Mouse (Mus musculus) mesoderm, embryonic 11.5 days (tissue): ENCODE data around the gene Megf9.

Experiments used
- DNase-seq: peaks from one replicate; pipeline ENCODE4 v3.0.0-alpha.2; 2012; ENCODE audit warnings: low read depth, low spot score

The Megf9 gene

DNA sequence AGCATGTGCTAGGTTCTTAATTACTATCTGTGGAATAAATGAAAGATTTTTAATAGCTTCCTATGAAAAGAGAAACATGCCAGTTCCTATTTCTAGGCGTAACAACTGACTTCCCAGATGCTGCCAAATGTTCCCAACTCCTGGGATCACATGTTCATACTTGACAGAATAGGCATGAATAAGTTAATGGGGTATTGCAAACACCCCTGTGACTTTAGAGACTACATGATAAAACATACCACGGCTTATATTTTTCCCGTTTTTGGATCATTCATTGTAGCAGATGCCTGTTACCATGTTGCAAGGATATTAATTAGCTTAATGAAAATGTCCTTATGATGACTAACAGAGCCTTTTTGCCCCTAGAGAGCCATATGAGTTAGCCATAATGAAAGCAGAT is 88.0 kb downstream of the Megf9 start:
- DNase-seq = no peak

DNA sequence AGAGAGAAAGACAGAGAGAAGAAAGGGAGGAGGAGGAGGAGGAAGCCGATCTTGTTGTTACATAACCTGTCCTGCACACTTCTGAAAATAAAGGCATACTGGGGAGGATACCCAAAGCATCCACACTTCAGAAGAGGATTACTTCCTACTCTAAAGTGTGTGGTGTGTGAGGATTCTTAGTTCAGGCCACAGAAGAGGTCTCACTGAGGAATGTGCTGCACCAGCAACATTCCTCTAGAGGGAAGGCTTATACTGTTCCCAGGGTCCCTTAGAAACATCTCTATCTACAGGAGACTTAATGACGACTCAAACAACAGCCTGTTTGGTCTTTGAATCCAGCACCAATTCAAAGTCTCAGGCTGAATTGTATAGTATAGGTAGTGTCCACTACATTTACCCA is 114.6 kb downstream of the Megf9 start:
- no peak for DNase-seq

DNA sequence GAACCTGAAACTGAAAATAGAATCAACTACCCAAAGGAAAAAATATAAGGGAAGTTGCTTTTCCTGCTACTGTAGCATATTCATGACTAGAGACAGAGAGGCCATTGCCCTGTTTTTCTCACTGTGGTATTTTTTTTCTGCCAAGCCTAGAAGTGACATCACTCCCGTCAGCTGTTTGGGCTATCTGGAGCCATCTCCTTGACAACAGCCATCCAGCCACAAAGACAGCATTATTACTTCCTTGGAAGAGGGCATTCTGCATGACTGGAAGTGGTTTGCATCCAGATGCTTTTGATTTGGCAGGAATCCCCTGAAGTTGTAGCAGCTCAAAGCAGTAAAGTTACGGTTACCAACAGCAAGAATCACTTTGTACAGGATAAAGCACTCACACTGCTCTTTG is 122.7 kb downstream of the Megf9 start:
- DNase-seq = peak; percentile 66

DNA sequence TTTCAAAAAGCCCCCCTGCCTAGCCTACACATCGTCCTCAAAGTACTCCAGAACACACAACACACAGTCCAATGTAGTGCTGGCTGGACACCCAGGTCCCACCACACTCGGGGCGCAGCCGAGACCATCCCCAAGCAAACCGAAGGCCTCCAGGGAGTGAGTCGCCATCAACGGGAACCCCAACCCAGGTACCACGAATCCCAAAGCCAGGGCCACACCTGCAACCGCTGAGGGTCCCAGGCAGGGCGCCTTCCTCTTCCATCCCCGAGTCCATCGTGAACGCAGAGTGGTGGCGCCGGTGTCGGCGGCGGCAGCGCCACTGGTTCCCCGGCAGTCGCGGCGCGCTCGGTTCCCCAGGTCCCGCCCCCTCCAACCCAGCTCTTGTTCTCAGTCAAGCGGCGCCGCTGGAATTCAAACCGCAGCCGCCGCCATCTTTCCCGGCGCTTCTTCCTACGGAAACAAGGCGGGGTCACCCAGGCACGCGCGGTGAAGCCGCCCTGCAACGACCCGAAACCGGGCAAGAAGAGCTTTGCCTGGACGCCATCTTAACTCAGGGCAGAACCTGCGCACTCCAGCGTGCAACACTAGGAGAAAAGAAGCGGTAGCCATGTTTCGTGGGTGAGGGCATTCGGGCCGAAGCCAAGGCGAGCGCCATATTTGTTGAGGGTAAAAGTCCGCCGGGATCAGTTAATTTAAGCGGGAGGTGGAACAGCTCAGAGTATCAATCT is 124.6 kb downstream of the Megf9 start, which contains the start of gene Cdk5rap2:
TSS of gene Cdk5rap2 (minus strand) at position 450 of the 728 bp plus-strand sequence.
- DNase-seq = peak; percentile 98

DNA sequence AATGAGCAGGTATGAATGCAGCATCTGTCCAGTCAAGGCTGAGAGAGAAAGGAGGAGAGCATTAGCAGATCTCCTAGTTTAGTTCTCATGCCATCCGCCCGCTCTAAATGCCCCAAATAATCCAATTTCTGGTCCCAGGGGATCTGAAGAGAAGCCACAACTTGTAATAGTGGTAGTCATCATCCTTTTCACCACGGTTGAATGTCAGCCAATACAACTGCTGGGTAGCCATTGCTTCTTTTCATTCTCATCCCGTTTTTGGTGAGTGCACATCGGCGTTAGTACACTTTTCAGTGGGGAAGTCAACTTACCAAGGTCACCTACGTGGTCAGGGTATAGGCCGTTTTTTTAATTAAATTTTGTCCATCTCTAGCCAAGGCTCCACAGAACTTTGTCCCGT is 125.3 kb downstream of the Megf9 start:
- DNase-seq = no peak

DNA sequence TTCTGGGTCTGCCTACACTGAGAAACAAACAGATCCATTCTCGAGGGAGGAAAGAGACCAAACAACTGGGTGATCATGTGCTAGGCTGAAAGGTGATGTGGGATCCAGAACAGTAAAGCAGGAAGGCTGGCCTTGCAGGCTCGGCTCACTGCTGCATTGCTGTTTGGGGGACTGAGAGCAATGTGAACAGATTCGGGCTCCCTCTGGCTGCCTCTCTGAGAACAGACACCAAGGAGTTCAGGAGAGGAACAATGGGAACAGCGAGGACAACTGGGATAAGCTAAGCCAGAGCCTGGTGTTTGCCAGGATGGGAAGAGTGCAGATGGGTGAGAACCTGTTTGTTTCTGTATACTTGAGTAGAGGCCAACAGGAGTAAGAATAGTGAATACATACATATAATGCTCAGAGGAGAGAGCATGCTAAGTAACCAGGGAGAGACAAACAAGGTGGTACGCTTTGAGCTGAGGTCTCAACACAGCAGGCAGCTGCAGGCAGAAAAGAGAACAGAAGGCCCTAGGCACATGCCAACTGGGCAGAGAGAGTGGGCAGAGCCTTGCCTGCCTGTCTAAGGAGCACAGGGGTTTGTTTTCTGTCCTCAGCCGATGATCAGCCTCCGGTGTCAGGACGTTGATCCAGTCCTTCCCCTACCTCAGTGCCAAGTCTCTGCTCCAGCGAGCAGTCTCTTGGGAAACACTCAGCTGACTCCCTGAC is 132.5 kb downstream of the Megf9 start:
- no peak for DNase-seq

DNA sequence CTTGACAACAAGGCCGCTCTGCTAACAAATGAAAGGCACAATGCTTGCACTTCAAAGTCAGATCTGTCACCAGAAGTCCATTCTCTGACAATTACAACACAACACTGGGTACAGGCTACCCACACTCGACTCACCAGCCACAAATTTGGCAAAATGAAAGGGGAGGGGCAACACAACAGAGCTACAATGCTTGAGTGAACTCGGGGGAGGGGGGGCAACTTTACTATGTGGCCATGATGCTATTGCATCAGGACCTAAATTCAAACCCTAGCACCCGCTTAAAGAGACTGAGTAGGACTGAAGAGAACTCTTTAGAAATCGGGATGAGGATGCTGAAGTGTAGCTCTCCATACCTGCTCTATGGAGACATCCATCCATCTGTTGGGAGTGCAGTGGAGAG is 135.3 kb downstream of the Megf9 start:
- no peak for DNase-seq

DNA sequence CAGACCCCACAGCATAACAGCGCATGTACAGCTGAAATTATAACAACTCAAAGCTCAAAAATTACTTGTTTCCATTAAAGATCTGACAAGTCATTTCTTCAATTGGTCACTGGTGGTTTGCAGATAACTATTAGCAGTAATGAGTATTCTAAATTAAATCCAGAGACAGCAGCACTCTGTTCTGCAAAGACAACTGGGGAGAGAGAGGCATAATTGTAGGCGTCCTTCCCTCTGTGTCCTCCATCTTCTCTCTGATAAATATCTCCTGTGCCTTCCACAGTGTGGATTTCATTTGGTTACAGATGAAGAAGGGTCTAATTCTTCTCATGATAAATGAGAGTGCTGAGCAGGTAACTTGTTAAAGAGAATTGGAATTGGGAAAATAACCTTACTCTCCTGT is 135.7 kb downstream of the Megf9 start:
- DNase-seq = no peak

DNA sequence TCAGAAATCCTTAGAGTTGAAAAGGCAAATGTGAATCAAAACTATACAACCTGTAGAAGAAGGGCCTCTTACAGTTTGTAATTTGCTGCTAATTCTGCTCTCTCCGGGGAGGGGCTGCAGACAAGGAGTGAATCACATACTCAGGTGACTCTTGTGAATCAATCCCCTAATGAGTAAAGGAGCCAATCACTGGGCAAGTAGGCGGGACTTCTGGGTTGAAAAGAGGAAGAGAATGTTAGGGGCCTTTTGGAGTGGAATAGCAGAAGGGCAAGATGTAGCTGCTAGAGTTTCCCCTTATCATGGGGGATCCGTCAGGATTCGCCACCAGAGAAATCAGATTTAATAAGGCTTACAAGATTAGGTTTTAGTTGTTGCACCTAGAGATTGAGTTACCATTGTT is 136.7 kb downstream of the Megf9 start:
- no peak for DNase-seq

DNA sequence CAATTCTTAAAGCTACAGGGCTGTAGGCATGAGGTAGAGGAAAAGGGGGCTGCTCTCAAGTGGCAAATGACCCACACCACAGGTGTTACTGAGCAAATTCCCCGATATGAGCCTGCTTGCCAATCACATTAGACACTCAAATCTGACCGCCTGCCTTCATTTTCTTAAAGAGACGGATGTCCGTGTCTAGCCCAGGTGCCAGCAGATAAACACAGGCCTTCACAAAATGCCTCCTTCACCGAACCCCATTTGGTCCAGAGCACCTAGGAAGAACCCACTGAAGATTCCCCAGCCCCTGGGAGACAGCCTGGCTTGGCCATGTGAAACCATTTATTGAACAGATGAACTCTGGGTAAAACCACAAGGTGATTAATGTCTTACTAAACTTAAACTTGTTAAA is 138.1 kb downstream of the Megf9 start:
- no peak for DNase-seq

DNA sequence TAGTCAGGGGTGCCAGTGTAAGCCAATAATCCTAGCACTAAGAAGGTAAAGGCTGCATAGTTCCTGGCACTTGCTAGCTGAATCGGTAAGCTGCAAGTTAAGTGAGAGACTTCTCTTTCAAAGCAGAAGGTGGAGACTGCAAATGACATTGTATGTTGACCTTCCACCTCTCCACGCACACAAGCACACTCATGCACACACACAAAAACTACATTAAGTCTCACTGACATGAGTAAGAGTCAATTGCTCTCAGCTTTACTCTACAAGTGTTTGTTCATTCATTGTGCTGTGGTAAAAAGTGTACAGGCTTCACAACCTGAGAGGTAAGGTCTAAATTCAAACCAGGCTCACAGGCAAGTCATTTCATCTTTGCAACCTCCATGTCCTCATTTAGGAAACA is 140.1 kb downstream of the Megf9 start:
- DNase-seq = no peak

DNA sequence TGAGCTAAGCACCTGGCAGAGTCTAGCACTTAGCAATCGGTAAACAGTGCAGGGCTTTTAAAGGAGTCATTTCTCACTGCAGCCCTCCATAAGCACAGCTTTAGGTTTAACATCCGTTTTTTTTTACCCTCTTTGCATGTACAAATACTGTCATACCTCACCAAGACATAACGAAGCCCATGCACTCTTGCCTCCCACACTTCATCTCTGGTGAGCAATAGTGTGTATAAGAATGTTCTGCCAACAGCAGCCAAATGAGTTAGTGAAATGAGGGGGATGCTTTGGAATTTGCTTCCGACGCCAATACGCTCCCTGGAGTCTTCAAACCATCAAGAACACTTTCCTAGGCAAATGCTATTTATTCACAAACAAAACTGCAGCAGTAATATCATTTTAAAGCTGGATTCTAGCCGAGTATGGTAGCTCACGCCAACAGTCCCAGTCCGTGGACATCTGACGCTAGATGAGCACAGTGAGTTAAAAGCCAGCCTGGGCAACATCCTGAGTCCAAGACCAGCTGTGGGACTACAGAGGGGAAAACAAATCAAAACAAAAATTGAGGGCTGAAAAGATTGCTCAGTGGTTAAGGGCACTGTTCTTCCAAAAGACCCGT is 142.9 kb downstream of the Megf9 start:
- DNase-seq = no peak

DNA sequence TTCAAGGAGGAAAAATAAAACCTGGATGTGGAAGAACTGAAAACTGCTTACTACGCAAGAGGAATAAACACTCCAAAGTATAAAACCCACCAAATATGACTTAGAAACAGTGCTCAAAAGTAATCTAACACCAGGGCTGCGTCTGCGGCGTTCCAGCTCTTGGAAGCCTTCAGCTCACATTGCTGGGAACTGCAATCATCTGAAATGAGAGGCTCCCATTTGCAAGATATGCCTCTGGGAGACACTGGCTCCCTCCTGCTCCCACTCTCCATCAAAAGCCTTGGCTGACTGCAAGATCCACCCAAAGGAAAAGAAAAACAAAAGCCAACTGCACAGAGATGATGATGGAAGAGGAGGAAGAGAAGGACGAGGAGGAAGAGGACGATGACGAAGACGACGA is 143.7 kb downstream of the Megf9 start:
- DNase-seq = no peak

DNA sequence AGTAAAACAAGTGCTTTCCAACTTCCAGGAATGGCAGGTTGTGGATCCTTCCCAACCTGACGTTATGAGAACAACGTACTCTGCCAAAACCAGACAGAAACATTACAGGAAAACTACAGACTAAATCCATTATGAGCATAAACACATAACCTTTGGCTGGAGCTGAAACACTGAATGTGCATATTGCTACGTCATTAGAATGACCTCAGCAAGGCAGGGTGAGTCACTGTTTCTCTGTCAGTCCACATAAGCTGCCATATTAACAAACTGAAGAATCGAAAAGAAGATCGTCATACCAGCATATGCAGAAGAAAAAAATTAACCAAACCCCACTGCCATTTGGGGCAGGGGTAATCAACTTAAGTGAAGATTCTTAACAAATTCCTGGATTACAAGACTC is 148.6 kb downstream of the Megf9 start:
- no peak for DNase-seq

DNA sequence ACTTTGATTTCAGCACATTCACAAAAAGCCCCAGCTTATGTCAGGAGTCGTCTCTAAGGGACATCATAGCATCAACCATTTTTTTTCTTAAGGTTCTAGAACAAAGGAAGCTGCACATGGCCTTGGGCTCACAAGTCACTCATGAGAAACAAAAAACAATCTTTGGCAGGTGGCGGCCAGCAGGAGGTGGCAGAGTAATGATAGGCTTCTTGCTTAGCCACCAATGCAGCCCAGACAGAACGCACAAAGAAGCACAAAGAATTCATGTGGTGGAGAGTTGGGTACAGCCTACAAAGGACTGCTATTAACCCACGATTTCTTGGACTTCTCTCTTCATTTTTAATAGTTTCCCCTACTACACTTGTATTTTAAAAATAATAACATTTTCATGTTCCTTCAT is 157.4 kb downstream of the Megf9 start:
- DNase-seq = no peak
